Mouse (Mus musculus): Measurements from ENCODE around the gene Trpm7.

DNA sequence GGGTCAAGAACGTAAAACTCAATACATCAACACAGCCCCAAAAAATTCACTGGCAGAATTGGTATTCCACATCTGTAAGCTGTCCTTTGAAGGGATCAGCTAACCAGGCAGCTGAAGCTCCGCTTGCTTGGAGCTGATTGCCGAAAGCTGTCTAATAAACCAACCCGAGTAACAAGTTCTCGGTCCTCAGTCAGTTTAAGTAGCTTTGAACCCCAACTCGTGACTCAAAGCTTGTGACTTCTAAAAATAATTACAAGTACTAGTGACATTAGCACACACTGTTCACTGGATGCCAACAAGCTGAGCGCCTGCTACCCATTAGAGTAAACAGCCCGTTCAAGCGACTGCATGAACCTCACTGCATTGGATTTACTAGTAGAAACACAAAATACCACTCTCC is 21.5 kb upstream of the Trpm7 start:
- TF ChIP-seq CTCF (IDR thresholded peaks at IDR 0.05; ENCODE audit: low read depth) (no peak), EP300 (IDR thresholded peaks at IDR 0.05; ENCODE audit: low read depth) (no peak)

Measured in liver, postnatal 0 days (tissue).